Mouse (Mus musculus): ENCODE measurements around the gene Gm28827.
"Not testable (repeated sequence)": the region's sequence is repeated elsewhere in the genome, so short reads cannot be mapped to it uniquely, and the experiment has no call there.

Gene Gm28827

DNA sequence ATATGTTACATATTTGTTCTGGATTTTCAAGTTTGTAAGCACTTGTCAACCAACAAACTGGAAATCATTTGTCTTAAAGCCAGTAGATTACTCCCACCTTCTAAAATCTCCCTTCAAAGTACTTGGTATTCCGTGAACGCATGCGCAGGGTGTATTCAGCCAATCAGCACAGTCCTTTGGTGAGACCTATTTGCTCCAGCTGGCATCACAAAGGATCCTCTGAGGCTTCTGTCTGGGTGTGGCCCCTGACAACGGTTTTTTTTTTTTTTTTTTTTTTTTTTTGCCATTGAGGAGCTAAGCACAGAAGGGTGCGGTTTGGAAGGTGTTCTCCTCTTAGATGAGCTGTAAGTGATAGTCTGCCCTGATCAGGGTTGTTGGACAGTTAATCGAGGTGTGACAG lies at the start of gene Gm28827:
Gm28827 (plus strand) TSS at position 301 of the 400 bp plus-strand sequence.
- DNase-seq (ENCODE audit: low read depth, low spot score) = not testable (repeated sequence)
